Mouse (Mus musculus) kidney, postnatal 0 days (tissue): ENCODE data around the gene Hoxd8. TPM values are rescaled to one million over a fixed set of nuclear protein-coding genes. Genes with fewer than 3 reads are reported as not detected.

Source experiments
- ATAC-seq: fragments of 200-750 bp; cut with Nextera tagmentation; replicated peaks from 2 replicates; pipeline ENCODE4 v1.8.0; 2017; ENCODE audit warnings: low read depth, moderate number of reproducible peaks, moderate TSS enrichment, moderate library complexity; ENCODE audit not compliant: low FRiP score
- DNase-seq: peaks from one replicate; pipeline ENCODE4 v3.0.0-alpha.2; 2016; ENCODE audit warnings: low spot score
- H3K27ac ChIP-seq: fragments of 300-500 bp; sonication (generic); 2 replicates; pipeline ENCODE4 v1.5.1; 2014; ENCODE audit warnings: mild to moderate bottlenecking
- H3K27me3 ChIP-seq: fragments of 300-500 bp; sonication (generic); 2 replicates; pipeline ENCODE4 v1.6.1; 2014; ENCODE audit warnings: low read length, mixed read lengths; ENCODE audit not compliant: insufficient read depth
- H3K36me3 ChIP-seq: fragments of 300-500 bp; sonication (generic); 2 replicates; pipeline ENCODE4 v1.6.1; 2014; ENCODE audit warnings: low read length, mixed read lengths; ENCODE audit not compliant: insufficient read depth
- H3K4me1 ChIP-seq: fragments of 300-500 bp; sonication (generic); replicated peaks from 2 replicates; pipeline ENCODE4 v1.6.1; 2014; ENCODE audit warnings: antibody characterized with exemption, low read length, mixed read lengths; ENCODE audit not compliant: insufficient read depth
- H3K4me2 ChIP-seq: fragments of 300-500 bp; sonication (generic); 2 replicates; pipeline ENCODE4 v1.6.1; 2014; ENCODE audit warnings: mild to moderate bottlenecking, low read length, moderate library complexity, mixed read lengths
- H3K4me3 ChIP-seq: fragments of 300-500 bp; sonication (generic); replicated peaks from 2 replicates; pipeline ENCODE4 v1.5.1; 2014; ENCODE audit warnings: low read depth, low read length
- H3K9ac ChIP-seq: fragments of 300-500 bp; sonication (generic); 2 replicates; pipeline ENCODE4 v1.6.1; 2014; ENCODE audit warnings: low read depth, low read length
- H3K9me3 ChIP-seq: fragments of 300-500 bp; sonication (generic); replicated peaks from 2 replicates; pipeline ENCODE4 v1.6.1; 2016; ENCODE audit warnings: low read length, inconsistent platforms, mixed read lengths
- CTCF ChIP-seq: IDR thresholded peaks from 2 replicates; pipeline ENCODE4 v1.5.1; 2016; ENCODE audit warnings: antibody characterized with exemption, low read depth, mild to moderate bottlenecking, moderate library complexity
- WGBS: fragments of 180-500 bp; shearing (Covaris S2); extraction: QIAGEN DNeasy Blood & Tissue Kit; methylation state at CpG from one replicate; pipeline ENCODE4 v1.1.7; 2014; 5-methylcytosine and 5-hydroxymethylcytosine counted together
- polyA plus RNA-seq: library from polyadenylated mRNA; unstranded; fragments of >200 nt; fragmentation: Nextera tagmentation; extraction: Ambion mirVana; gene quantifications from 2 replicates; pipeline ENCODE4 v1.2.1, GENCODE M21; 2015

The Hoxd8 gene
- polyA plus RNA-seq, 1 experiment from 2014 or later = 76.7 TPM

GRCm38 (mm10) chr2:74731055-74731454, 26.6 kb downstream of the Hoxd8 start:
- Histone ChIP-seq H3K9ac (no peak overlapping the region), H3K4me1 (peaks cover 37% of the 10 kb centered on the region), H3K9me3 (no peaks in the 10 kb centered on the region), H3K4me3 (no peak overlapping the region), H3K36me3 (0 out of 2 replicates have a peak, but pooled peaks cover 4% of the 10 kb centered on the region), H3K27ac (0 out of 2 replicates have a peak overlapping the region, but pooled peaks have one; percentile 57), H3K4me2 (peak overlapping the region; percentile 2; the same call in 1 of the 2 replicates), H3K27me3 (no peaks in the 10 kb centered on the region)
- TF ChIP-seq CTCF = no peak
- ATAC-seq (no peak), DNase-seq (no peak)

- Histone ChIP-seq H3K4me2 (peak overlapping the region; percentile 68), H3K4me3 (no peak overlapping the region), H3K9ac (peak overlapping the region; percentile 58), H3K27me3 (no peaks in the 10 kb centered on the region), H3K36me3 (0 out of 2 replicates have a peak, but pooled peaks cover 4% of the 10 kb centered on the region), H3K4me1 (peaks cover 32% of the 10 kb centered on the region), H3K9me3 (no peaks in the 10 kb centered on the region), H3K27ac (peak overlapping the region; percentile 32; the same call in 1 of the 2 replicates)
- DNase-seq = no peak
- no peak for TF ChIP-seq CTCF
- 36% methylated on average over 9 of the region's 9 CpGs for WGBS
- ATAC-seq = no peak
Observed at GRCm38 (mm10) chr2:74731799-74732512, 27.5 kb downstream of the Hoxd8 start.

GRCm38 (mm10) chr2:74732513-74733316, 28.3 kb downstream of the Hoxd8 start:
- DNase-seq = no peak
- peaks cover 34% of the 10 kb centered on the region for H3K4me1 ChIP-seq
- peak overlapping the region; percentile 58 for H3K9ac ChIP-seq
- H3K36me3 ChIP-seq = 0 out of 2 replicates have a peak, but pooled peaks cover 4% of the 10 kb centered on the region
- no peaks in the 10 kb centered on the region for H3K27me3 ChIP-seq
- H3K4me3 ChIP-seq = peak overlapping the region; percentile 33
- WGBS = 4% methylated on average over 52 of the region's 52 CpGs
- peak overlapping the region; percentile 32 for H3K27ac ChIP-seq
- TF ChIP-seq CTCF = no peak
- H3K9me3 ChIP-seq = no peaks in the 10 kb centered on the region
- no peak for ATAC-seq
- peak overlapping the region; percentile 68 for H3K4me2 ChIP-seq

- peak overlapping the region; percentile 68 for H3K4me2 ChIP-seq
- DNase-seq = no peak
- peak overlapping the region; percentile 58; the same call in 1 of the 2 replicates for H3K9ac ChIP-seq
- ATAC-seq = no peak
- H3K4me1 ChIP-seq = peaks cover 39% of the 10 kb centered on the region
- no peak for TF ChIP-seq CTCF
- H3K4me3 ChIP-seq = peak overlapping the region; percentile 33
- WGBS = 5% methylated on average over 16 of the region's 16 CpGs
- H3K27ac ChIP-seq = 0 out of 2 replicates have a peak overlapping the region, but pooled peaks have one; percentile 37
- H3K9me3 ChIP-seq = no peaks in the 10 kb centered on the region
- 0 out of 2 replicates have a peak, but pooled peaks cover 3% of the 10 kb centered on the region for H3K36me3 ChIP-seq
- no peaks in the 10 kb centered on the region for H3K27me3 ChIP-seq
Observed at GRCm38 (mm10) chr2:74733317-74733661, 28.9 kb downstream of the Hoxd8 start.

GRCm38 (mm10) chr2:74733765-74734164, 29.4 kb downstream of the Hoxd8 start:
- Histone ChIP-seq H3K4me1 (peaks cover 44% of the 10 kb centered on the region), H3K4me2 (peak overlapping the region; percentile 68), H3K27ac (0 out of 2 replicates have a peak overlapping the region, but pooled peaks have one; percentile 37), H3K9ac (peak overlapping the region; percentile 58; the same call in 1 of the 2 replicates), H3K9me3 (no peaks in the 10 kb centered on the region), H3K36me3 (no peaks in the 10 kb centered on the region), H3K27me3 (no peaks in the 10 kb centered on the region), H3K4me3 (peak overlapping the region; percentile 33; the same call in 1 of the 2 replicates)
- ATAC-seq = no peak
- TF ChIP-seq CTCF = no peak
- 31% methylated on average over 6 of the region's 6 CpGs for WGBS
- DNase-seq = no peak

- WGBS = 24% methylated on average over 13 of the region's 13 CpGs
- peak overlapping the region; percentile 86 for H3K4me2 ChIP-seq
- no peak for TF ChIP-seq CTCF
Observed at GRCm38 (mm10) chr2:74734451-74734850, 30.0 kb downstream of the Hoxd8 start.

More at GRCm38 (mm10) chr2:74734451-74734850, 30.0 kb downstream of the Hoxd8 start:
- peak overlapping the region; percentile 51; the same call in 1 of the 2 replicates for H3K27ac ChIP-seq
- H3K27me3 ChIP-seq = no peaks in the 10 kb centered on the region
- peak; percentile 74 for DNase-seq
- H3K4me3 ChIP-seq = no peak overlapping the region
- peaks cover 51% of the 10 kb centered on the region for H3K4me1 ChIP-seq
- ATAC-seq = no peak
- no peaks in the 10 kb centered on the region for H3K9me3 ChIP-seq
- H3K36me3 ChIP-seq = no peaks in the 10 kb centered on the region
- 0 out of 2 replicates have a peak overlapping the region, but pooled peaks have one; percentile 46 for H3K9ac ChIP-seq
